Mouse (Mus musculus): Measurements from ENCODE around the gene Rora. TPM values are rescaled to one million over a fixed set of nuclear protein-coding genes. Genes with fewer than 3 reads are reported as not detected.
A peak's percentile ranks its signal among the peaks of the same experiment; 100 is the strongest.

Gene Rora
- polyA plus RNA-seq, 1 experiment from 2014 or later, result 4.3 TPM

GRCm38 (mm10) chr9:69301445-69301844 lies 647.9 kb downstream of the Rora start:
- peaks cover 6% of the 10 kb centered on the region; the same call in 1 of the 2 replicates for H3K4me1 ChIP-seq (ENCODE audit: control insufficient read depth, insufficient read depth, low read length)
- DNase-seq (ENCODE audit: low spot score, missing footprints), result peak; percentile 88
- H3K4me3 ChIP-seq (ENCODE audit: low read depth, low read length), result no peak overlapping the region
- H3K36me3 ChIP-seq (ENCODE audit: control insufficient read depth, insufficient read depth, low read length), result no peaks in the 10 kb centered on the region
- 15% methylated on average over 9 of the region's 9 CpGs for WGBS
- no peak overlapping the region for H3K4me2 ChIP-seq
- no peak overlapping the region for H3K27ac ChIP-seq (ENCODE audit: low read depth, low read length)
- H3K9ac ChIP-seq (ENCODE audit: low read length), result no peak overlapping the region
- H3K27me3 ChIP-seq (ENCODE audit: control insufficient read depth, insufficient read depth, low read length), result no peaks in the 10 kb centered on the region
- H3K9me3 ChIP-seq (ENCODE audit: control insufficient read depth, low read length), result no peaks in the 10 kb centered on the region
- no peak for ATAC-seq (ENCODE audit: low FRiP score)

GRCm38 (mm10) chr9:69301955-69302354 lies 648.4 kb downstream of the Rora start:
- peaks cover 6% of the 10 kb centered on the region; the same call in 1 of the 2 replicates for H3K4me1 ChIP-seq (ENCODE audit: control insufficient read depth, insufficient read depth, low read length)
- ATAC-seq (ENCODE audit: low FRiP score) (no peak), DNase-seq (ENCODE audit: low spot score, missing footprints) (no peak)
- H3K9me3 ChIP-seq (ENCODE audit: control insufficient read depth, low read length), result no peaks in the 10 kb centered on the region
- no peak overlapping the region for H3K4me2 ChIP-seq
- 13% methylated on average over 4 of the region's 4 CpGs for WGBS
- H3K27me3 ChIP-seq (ENCODE audit: control insufficient read depth, insufficient read depth, low read length), result no peaks in the 10 kb centered on the region
- no peak overlapping the region for H3K4me3 ChIP-seq (ENCODE audit: low read depth, low read length)
- H3K9ac ChIP-seq (ENCODE audit: low read length), result no peak overlapping the region
- no peak overlapping the region for H3K27ac ChIP-seq (ENCODE audit: low read depth, low read length)
- no peaks in the 10 kb centered on the region for H3K36me3 ChIP-seq (ENCODE audit: control insufficient read depth, insufficient read depth, low read length)

GRCm38 (mm10) chr9:69302846-69303245 lies 649.3 kb downstream of the Rora start:
- ATAC-seq (ENCODE audit: low FRiP score), result no peak
- H3K9me3 ChIP-seq (ENCODE audit: control insufficient read depth, low read length), result no peaks in the 10 kb centered on the region
- DNase-seq (ENCODE audit: low spot score, missing footprints), result peak; percentile 78

GRCm38 (mm10) chr9:69303346-69303944 lies 649.9 kb downstream of the Rora start:
- H3K9me3 ChIP-seq (ENCODE audit: control insufficient read depth, low read length), result no peaks in the 10 kb centered on the region
- H3K36me3 ChIP-seq (ENCODE audit: control insufficient read depth, insufficient read depth, low read length), result no peaks in the 10 kb centered on the region
- no peak overlapping the region for H3K4me3 ChIP-seq (ENCODE audit: low read depth, low read length)
- DNase-seq (ENCODE audit: low spot score, missing footprints) (peak; percentile 77), ATAC-seq (ENCODE audit: low FRiP score) (no peak)
- H3K27ac ChIP-seq (ENCODE audit: low read depth, low read length), result no peak overlapping the region
- 69% methylated on average over 4 of the region's 4 CpGs for WGBS
- no peaks in the 10 kb centered on the region for H3K27me3 ChIP-seq (ENCODE audit: control insufficient read depth, insufficient read depth, low read length)
- H3K4me1 ChIP-seq (ENCODE audit: control insufficient read depth, insufficient read depth, low read length), result peaks cover 6% of the 10 kb centered on the region; the same call in 1 of the 2 replicates
- H3K9ac ChIP-seq (ENCODE audit: low read length), result no peak overlapping the region
- H3K4me2 ChIP-seq, result no peak overlapping the region

More at GRCm38 (mm10) chr9:69302846-69303245, 649.3 kb downstream of the Rora start:
- Histone ChIP-seq H3K27ac (ENCODE audit: low read depth, low read length) (no peak overlapping the region), H3K27me3 (ENCODE audit: control insufficient read depth, insufficient read depth, low read length) (no peaks in the 10 kb centered on the region), H3K4me2 (peak overlapping the region; percentile 7; the same call in 1 of the 2 replicates), H3K9ac (ENCODE audit: low read length) (no peak overlapping the region), H3K4me1 (ENCODE audit: control insufficient read depth, insufficient read depth, low read length) (peaks cover 6% of the 10 kb centered on the region; the same call in 1 of the 2 replicates), H3K4me3 (ENCODE audit: low read depth, low read length) (no peak overlapping the region), H3K36me3 (ENCODE audit: control insufficient read depth, insufficient read depth, low read length) (no peaks in the 10 kb centered on the region)
- 8% methylated on average over 5 of the region's 5 CpGs for WGBS

- ATAC-seq (ENCODE audit: low FRiP score) (no peak), DNase-seq (ENCODE audit: low spot score, missing footprints) (peak; percentile 75)
- no peaks in the 10 kb centered on the region for H3K27me3 ChIP-seq (ENCODE audit: control insufficient read depth, insufficient read depth, low read length)
- H3K36me3 ChIP-seq (ENCODE audit: control insufficient read depth, insufficient read depth, low read length), result no peaks in the 10 kb centered on the region
- H3K4me1 ChIP-seq (ENCODE audit: control insufficient read depth, insufficient read depth, low read length), result peaks cover 6% of the 10 kb centered on the region; the same call in 1 of the 2 replicates
- 88% methylated on average over 4 of the region's 4 CpGs for WGBS
- H3K4me3 ChIP-seq (ENCODE audit: low read depth, low read length), result no peak overlapping the region
- no peaks in the 10 kb centered on the region for H3K9me3 ChIP-seq (ENCODE audit: control insufficient read depth, low read length)
- H3K4me2 ChIP-seq, result no peak overlapping the region
- H3K27ac ChIP-seq (ENCODE audit: low read depth, low read length), result no peak overlapping the region
- no peak overlapping the region for H3K9ac ChIP-seq (ENCODE audit: low read length)
Observed at GRCm38 (mm10) chr9:69303962-69304361, 650.4 kb downstream of the Rora start.

- peak; percentile 75 for DNase-seq (ENCODE audit: low spot score, missing footprints)
- no peak overlapping the region for H3K4me2 ChIP-seq
- peaks cover 6% of the 10 kb centered on the region; the same call in 1 of the 2 replicates for H3K4me1 ChIP-seq (ENCODE audit: control insufficient read depth, insufficient read depth, low read length)
- ATAC-seq (ENCODE audit: low FRiP score), result no peak
- no peak overlapping the region for H3K4me3 ChIP-seq (ENCODE audit: low read depth, low read length)
- H3K36me3 ChIP-seq (ENCODE audit: control insufficient read depth, insufficient read depth, low read length), result no peaks in the 10 kb centered on the region
- no peaks in the 10 kb centered on the region for H3K9me3 ChIP-seq (ENCODE audit: control insufficient read depth, low read length)
- no peak overlapping the region for H3K27ac ChIP-seq (ENCODE audit: low read depth, low read length)
- no peaks in the 10 kb centered on the region for H3K27me3 ChIP-seq (ENCODE audit: control insufficient read depth, insufficient read depth, low read length)
- 76% methylated on average over 10 of the region's 10 CpGs for WGBS
- no peak overlapping the region for H3K9ac ChIP-seq (ENCODE audit: low read length)
Observed at GRCm38 (mm10) chr9:69304492-69304891, 650.9 kb downstream of the Rora start.

GRCm38 (mm10) chr9:69304991-69305390 lies 651.4 kb downstream of the Rora start:
- ATAC-seq (ENCODE audit: low FRiP score) (no peak), DNase-seq (ENCODE audit: low spot score, missing footprints) (no peak)
- Histone ChIP-seq H3K36me3 (ENCODE audit: control insufficient read depth, insufficient read depth, low read length) (no peaks in the 10 kb centered on the region), H3K9me3 (ENCODE audit: control insufficient read depth, low read length) (no peaks in the 10 kb centered on the region), H3K4me1 (ENCODE audit: control insufficient read depth, insufficient read depth, low read length) (peaks cover 6% of the 10 kb centered on the region; the same call in 1 of the 2 replicates), H3K9ac (ENCODE audit: low read length) (no peak overlapping the region), H3K4me2 (no peak overlapping the region), H3K4me3 (ENCODE audit: low read depth, low read length) (no peak overlapping the region), H3K27ac (ENCODE audit: low read depth, low read length) (no peak overlapping the region), H3K27me3 (ENCODE audit: control insufficient read depth, insufficient read depth, low read length) (no peaks in the 10 kb centered on the region)
- 73% methylated on average over 3 of the region's 3 CpGs for WGBS

GRCm38 (mm10) chr9:69306734-69307528 lies 653.3 kb downstream of the Rora start:
- no peak for DNase-seq (ENCODE audit: low spot score, missing footprints)
- Histone ChIP-seq H3K4me3 (ENCODE audit: low read depth, low read length) (no peak overlapping the region), H3K27ac (ENCODE audit: low read depth, low read length) (no peak overlapping the region), H3K9ac (ENCODE audit: low read length) (no peak overlapping the region), H3K27me3 (ENCODE audit: control insufficient read depth, insufficient read depth, low read length) (no peaks in the 10 kb centered on the region), H3K4me2 (no peak overlapping the region), H3K4me1 (ENCODE audit: control insufficient read depth, insufficient read depth, low read length) (peaks cover 6% of the 10 kb centered on the region; the same call in 1 of the 2 replicates), H3K9me3 (ENCODE audit: control insufficient read depth, low read length) (no peaks in the 10 kb centered on the region), H3K36me3 (ENCODE audit: control insufficient read depth, insufficient read depth, low read length) (no peaks in the 10 kb centered on the region)
- WGBS, result 81% methylated on average over 9 of the region's 9 CpGs
- ATAC-seq (ENCODE audit: low FRiP score), result no peak

- Histone ChIP-seq H3K27me3 (ENCODE audit: control insufficient read depth, insufficient read depth, low read length) (no peaks in the 10 kb centered on the region), H3K9ac (ENCODE audit: low read length) (no peak overlapping the region), H3K36me3 (ENCODE audit: control insufficient read depth, insufficient read depth, low read length) (no peaks in the 10 kb centered on the region), H3K9me3 (ENCODE audit: control insufficient read depth, low read length) (no peaks in the 10 kb centered on the region), H3K4me1 (ENCODE audit: control insufficient read depth, insufficient read depth, low read length) (peaks cover 1% of the 10 kb centered on the region; the same call in 1 of the 2 replicates), H3K4me2 (no peak overlapping the region), H3K4me3 (ENCODE audit: low read depth, low read length) (no peak overlapping the region), H3K27ac (ENCODE audit: low read depth, low read length) (no peak overlapping the region)
- WGBS, result 92% methylated on average over 11 of the region's 11 CpGs
- no peak for ATAC-seq (ENCODE audit: low FRiP score)
- no peak for DNase-seq (ENCODE audit: low spot score, missing footprints)
Observed at GRCm38 (mm10) chr9:69307974-69308373, 654.4 kb downstream of the Rora start.

Measured in midbrain, embryonic 11.5 days (tissue).